Mouse (Mus musculus) small intestine, adult 2 months (tissue): ENCODE measurements around the gene Ap3m1. TPM values are rescaled to one million over a fixed set of nuclear protein-coding genes. Genes with fewer than 3 reads are reported as not detected.

ENCODE experiments used
- H3K27ac ChIP-seq: fragments of 200-500 bp; 2 replicates; pipeline ENCODE4 v1.5.1; 2012; ENCODE audit warnings: low read depth, low read length, control low read depth, inconsistent platforms; ENCODE audit not compliant: insufficient read depth
- H3K27me3 ChIP-seq: fragments of 200-500 bp; 2 replicates; pipeline ENCODE4 v1.6.1; 2012; ENCODE audit warnings: mild to moderate bottlenecking, moderate library complexity, low read length, inconsistent platforms; ENCODE audit not compliant: control insufficient read depth, insufficient read depth
- H3K36me3 ChIP-seq: fragments of 200-500 bp; 2 replicates; pipeline ENCODE4 v1.6.1; 2012; ENCODE audit warnings: mild to moderate bottlenecking, low read length, control low read depth, inconsistent platforms; ENCODE audit not compliant: control insufficient read depth, insufficient read depth
- H3K4me1 ChIP-seq: fragments of 200-500 bp; 2 replicates; pipeline ENCODE4 v1.6.1; 2012; ENCODE audit warnings: low read length, inconsistent platforms, mixed read lengths; ENCODE audit not compliant: control insufficient read depth, insufficient read depth, insufficient read length
- H3K4me3 ChIP-seq: fragments of 200-500 bp; 2 replicates; pipeline ENCODE4 v1.5.1; 2012; ENCODE audit warnings: low read depth, mild to moderate bottlenecking, control low read depth, inconsistent platforms, low read length, moderate library complexity
- CTCF ChIP-seq: fragments of 200-500 bp; IDR thresholded peaks from 2 replicates; pipeline ENCODE4 v1.5.1; 2012; ENCODE audit warnings: low read depth, mild to moderate bottlenecking, control low read depth, inconsistent platforms, low read length, moderate library complexity, mixed read lengths; ENCODE audit not compliant: insufficient replicate concordance, insufficient read length; ENCODE audit errors: extremely low read depth
- POLR2A ChIP-seq: fragments of 200-500 bp; IDR thresholded peaks from 2 replicates; pipeline ENCODE4 v1.6.1; 2012; ENCODE audit warnings: low read depth, mild to moderate bottlenecking, control low read depth, inconsistent platforms, low read length, moderate library complexity
- WGBS: fragments of 180-500 bp; shearing (Covaris S2); methylation state at CpG from one replicate; pipeline ENCODE4 v1.1.7; 2018; 5-methylcytosine and 5-hydroxymethylcytosine counted together
- polyA plus RNA-seq: library from polyadenylated mRNA; depleted of rRNA; stranded (reverse); fragments of >200 nt; gene quantifications from 2 replicates; pipeline ENCODE4 v1.2.3, GENCODE M21; 2012

The Ap3m1 gene
- polyA plus RNA-seq, 1 experiment, result 8.8 TPM

DNA sequence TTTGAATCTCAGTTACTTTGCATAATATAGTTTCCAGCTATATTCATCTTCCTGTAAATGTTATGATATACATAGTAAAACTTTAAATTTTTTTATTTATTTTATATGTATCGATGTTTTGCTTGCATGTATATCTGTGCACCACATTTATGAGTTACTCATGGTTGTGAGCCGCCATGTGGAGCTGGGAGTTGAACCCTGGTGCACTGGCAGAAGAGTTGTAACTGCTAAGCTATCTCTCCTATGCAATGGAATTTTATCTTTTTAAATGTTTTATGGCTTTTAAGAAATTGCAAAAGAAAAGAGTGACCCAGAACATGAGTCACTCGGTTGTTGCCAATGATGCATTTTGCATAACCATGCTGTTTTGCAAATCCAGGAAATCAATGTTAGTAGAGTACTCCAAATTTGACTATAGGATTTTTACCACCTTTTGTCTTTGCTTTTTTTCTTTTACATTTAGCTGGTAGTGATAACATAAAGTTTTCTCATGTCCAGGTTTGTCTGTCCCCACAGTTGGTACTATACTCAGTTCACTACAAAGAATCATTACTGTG is 38.7 kb upstream of the Ap3m1 start:
- no peak overlapping the region; the same call in 1 of the 2 replicates for H3K27ac ChIP-seq
- TF ChIP-seq POLR2A, result no peak
- no peak for TF ChIP-seq CTCF
- WGBS, result 35% methylated on average over 3 of the region's 3 CpGs
- no peaks in the 10 kb centered on the region for H3K27me3 ChIP-seq
- H3K4me3 ChIP-seq, result no peak overlapping the region
- H3K4me1 ChIP-seq, result peaks cover 24% of the 10 kb centered on the region
- H3K36me3 ChIP-seq, result peaks cover 4% of the 10 kb centered on the region; the same call in 1 of the 2 replicates

DNA sequence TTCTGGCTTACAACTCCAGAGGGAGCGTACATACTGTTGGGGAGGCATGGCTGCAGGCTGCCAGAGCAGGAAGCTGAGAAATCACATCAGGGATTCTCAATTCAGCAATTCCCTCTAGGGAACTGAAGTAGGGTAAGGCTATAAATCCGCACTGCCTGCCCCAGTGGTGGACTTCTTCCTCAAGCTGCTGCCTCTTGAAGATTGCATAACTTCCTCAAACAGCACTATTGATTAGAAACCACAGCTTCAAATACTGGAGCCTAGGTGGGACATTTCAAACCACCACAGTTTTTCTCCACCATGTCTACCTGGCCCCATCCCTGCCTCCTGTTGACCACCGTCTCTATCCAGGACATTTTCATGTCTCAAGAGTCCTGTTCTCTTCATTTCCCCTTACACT is 38.1 kb upstream of the Ap3m1 start:
- Histone ChIP-seq H3K36me3 (peaks cover 4% of the 10 kb centered on the region; the same call in 1 of the 2 replicates), H3K27ac (peak overlapping the region; percentile 93), H3K4me3 (no peak overlapping the region), H3K27me3 (no peaks in the 10 kb centered on the region), H3K4me1 (peaks cover 24% of the 10 kb centered on the region)
- TF ChIP-seq POLR2A, result no peak
- no peak for TF ChIP-seq CTCF
- WGBS, result 20% methylated on average over 3 of the region's 3 CpGs

DNA sequence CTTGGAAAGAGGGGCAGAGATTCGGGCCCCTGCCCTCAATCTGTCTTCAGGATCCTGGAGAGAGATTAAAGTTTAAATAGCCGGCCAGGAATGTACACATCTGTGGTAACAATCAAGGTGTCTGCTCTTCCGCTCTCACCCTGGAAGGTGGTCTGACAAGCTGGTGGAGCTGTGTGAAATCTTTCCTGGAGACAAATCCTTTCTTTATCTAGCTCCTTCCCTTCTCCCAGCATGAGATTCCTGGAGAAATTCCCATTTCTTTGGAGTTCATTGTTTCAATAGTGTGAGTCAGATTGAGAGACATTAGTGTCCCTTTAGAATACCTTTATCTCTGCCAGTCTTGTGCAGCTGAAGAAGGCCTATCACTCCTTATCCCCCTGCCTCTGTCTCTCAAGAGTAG is 36.4 kb upstream of the Ap3m1 start:
- TF ChIP-seq POLR2A (no peak), CTCF (no peak)
- WGBS, result 81% methylated on average over 3 of the region's 3 CpGs
- no peak overlapping the region for H3K4me3 ChIP-seq
- H3K36me3 ChIP-seq, result peaks cover 4% of the 10 kb centered on the region; the same call in 1 of the 2 replicates
- no peaks in the 10 kb centered on the region for H3K27me3 ChIP-seq
- H3K4me1 ChIP-seq, result peaks cover 22% of the 10 kb centered on the region
- no peak overlapping the region for H3K27ac ChIP-seq

DNA sequence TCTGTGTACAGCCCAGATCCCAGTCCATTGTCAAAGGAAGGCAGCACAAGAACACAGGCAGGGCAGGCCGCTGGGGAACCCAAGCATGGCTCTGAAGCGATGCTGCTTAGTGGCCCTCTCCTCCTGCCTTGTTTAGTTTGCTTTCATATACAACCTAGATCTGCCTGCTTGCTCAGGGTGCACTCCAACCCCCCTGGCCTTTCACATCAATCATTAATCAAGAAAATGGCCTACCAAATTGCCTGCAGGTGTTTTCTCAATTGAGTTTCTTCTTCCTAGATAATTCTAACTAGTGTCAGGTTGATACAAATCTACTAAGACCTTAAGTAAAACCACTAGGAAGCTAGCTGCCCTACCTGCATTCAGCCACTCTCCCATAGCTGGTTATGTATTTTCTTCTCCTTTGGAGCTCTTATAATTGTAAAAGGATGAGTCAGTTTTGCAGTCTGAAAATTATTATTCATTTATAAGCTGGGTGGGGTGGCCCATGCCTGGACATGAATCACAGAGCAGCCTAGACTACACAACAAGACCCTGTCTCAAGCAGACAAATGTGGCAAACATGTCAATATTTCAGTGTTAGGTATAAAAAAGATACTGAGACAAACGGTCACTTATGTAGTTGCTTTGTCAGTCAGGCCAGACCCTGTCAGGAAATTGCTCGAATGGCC is 35.2 kb upstream of the Ap3m1 start:
- no peak overlapping the region for H3K4me3 ChIP-seq
- TF ChIP-seq CTCF (no peak), POLR2A (no peak)
- no peaks in the 10 kb centered on the region for H3K27me3 ChIP-seq
- WGBS, result 47% methylated on average over 4 of the region's 4 CpGs
- H3K27ac ChIP-seq, result peak overlapping the region; percentile 66
- 0 out of 2 replicates have a peak, but pooled peaks cover 2% of the 10 kb centered on the region for H3K36me3 ChIP-seq
- peaks cover 22% of the 10 kb centered on the region for H3K4me1 ChIP-seq

DNA sequence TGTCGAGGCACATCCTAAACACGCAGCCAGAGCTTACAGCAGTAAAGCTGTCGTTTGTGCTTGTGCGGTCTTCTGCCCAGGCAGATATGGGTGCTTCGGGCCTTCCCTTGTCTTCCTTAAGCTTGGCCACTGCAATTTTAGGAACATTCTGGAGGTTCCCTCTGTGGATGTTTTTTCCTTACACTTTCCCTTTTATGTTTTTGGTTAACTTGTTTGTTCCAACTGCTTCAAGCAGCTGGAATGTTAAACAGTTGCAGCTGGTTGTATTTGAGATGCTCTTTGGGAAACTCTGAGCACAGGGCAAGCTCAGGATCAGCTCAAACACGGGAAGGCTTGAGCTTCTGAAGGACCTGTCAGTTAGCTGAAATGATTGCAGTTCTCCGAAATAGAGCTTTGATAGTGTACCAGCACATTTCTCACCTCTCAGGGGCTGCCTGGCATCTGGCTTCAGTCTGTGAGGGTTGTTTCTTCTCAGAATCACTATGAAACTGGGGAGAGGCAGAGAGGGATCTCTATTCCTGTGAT is 34.6 kb upstream of the Ap3m1 start:
- WGBS, result 52% methylated on average over 7 of the region's 7 CpGs
- no peaks in the 10 kb centered on the region for H3K27me3 ChIP-seq
- no peak for TF ChIP-seq POLR2A
- TF ChIP-seq CTCF, result no peak
- H3K27ac ChIP-seq, result peak overlapping the region; percentile 66
- no peaks in the 10 kb centered on the region for H3K36me3 ChIP-seq
- H3K4me1 ChIP-seq, result peaks cover 22% of the 10 kb centered on the region
- H3K4me3 ChIP-seq, result no peak overlapping the region

DNA sequence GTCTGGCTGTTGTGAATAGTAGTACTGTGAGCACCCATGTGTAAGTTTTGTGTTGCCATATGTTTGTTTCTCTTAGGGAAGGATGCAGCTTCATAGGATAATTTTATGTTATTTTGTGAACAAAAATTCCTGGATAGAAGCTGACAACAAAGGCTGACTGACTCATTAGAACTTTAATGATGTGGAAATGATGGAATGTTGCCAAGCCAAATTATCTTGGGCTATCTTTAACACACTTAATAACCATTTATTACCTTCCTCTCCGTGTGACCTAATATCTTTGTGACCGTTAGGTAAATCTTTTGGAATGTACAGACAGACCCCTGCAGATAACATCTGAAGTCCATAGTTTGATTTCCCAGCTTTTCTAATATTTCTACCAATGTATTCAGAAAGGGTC is 33.8 kb upstream of the Ap3m1 start:
- peaks cover 19% of the 10 kb centered on the region for H3K4me1 ChIP-seq
- H3K4me3 ChIP-seq, result no peak overlapping the region
- no peaks in the 10 kb centered on the region for H3K27me3 ChIP-seq
- TF ChIP-seq POLR2A (no peak), CTCF (no peak)
- H3K36me3 ChIP-seq, result no peaks in the 10 kb centered on the region
- 15% methylated on average over 2 of the region's 2 CpGs for WGBS
- no peak overlapping the region for H3K27ac ChIP-seq

DNA sequence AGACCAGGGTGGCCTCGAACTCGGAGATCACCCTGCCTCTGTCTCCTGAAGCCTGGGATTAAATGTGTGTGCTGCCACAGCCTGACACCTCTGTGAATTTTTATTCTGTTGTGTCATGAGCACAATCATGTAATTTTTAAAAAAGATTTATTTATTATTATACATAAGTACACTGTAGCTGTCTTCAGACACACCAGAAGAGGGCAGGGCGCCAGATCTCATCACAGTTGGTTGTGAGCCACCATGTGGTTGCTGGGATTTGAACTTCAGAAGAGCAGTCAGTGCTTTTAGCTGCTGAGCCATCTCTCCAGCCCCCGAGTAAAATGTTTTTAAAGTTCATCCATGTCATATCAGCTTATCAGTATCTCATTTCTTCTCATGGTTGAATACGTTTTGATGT is 33.4 kb upstream of the Ap3m1 start:
- Histone ChIP-seq H3K4me3 (no peak overlapping the region), H3K27ac (no peak overlapping the region), H3K36me3 (no peaks in the 10 kb centered on the region), H3K4me1 (peaks cover 19% of the 10 kb centered on the region), H3K27me3 (no peaks in the 10 kb centered on the region)
- TF ChIP-seq POLR2A, result no peak
- TF ChIP-seq CTCF, result no peak
- 68% methylated on average over 5 of the region's 5 CpGs for WGBS

DNA sequence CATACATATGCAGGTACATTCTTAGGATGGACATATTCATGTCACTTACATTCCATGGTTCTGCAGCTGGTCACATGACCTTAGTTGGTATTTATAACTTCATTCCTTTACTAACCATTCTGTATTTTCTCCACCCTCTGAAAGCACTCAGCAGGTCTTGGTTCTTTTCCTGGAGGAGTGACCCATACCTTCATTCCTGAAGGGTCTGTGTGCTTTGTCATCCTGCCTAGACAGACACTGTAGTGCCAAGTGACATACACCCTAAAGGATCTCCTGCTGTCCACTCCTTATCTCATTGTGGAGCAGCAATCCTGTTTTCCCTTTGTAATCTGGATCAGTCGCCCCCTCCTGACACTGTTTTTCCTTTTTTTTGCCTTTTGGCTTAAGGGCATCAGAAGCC is 30.5 kb upstream of the Ap3m1 start:
- TF ChIP-seq POLR2A (no peak), CTCF (no peak)
- peaks cover 10% of the 10 kb centered on the region for H3K4me1 ChIP-seq
- H3K27ac ChIP-seq, result no peak overlapping the region

More for the DNA sequence above, 30.5 kb upstream of the Ap3m1 start:
- Histone ChIP-seq H3K27me3 (no peaks in the 10 kb centered on the region), H3K36me3 (no peaks in the 10 kb centered on the region), H3K4me3 (no peak overlapping the region)
- WGBS, result 83% methylated on average over 1 of the region's 1 CpGs
